Mouse (Mus musculus) forebrain, embryonic 10.5 days (tissue): ENCODE data around the gene Vcan. TPM values are rescaled to one million over a fixed set of nuclear protein-coding genes. Genes with fewer than 3 reads are reported as not detected.

Experiments used
- DNase-seq: peaks from one replicate; pipeline ENCODE4 v3.0.0-alpha.2; 2017; ENCODE audit warnings: low spot score; ENCODE audit errors: extremely low spot score
- H3K27ac ChIP-seq: fragments of 300-500 bp; sonication (generic); 2 replicates; pipeline ENCODE4 v1.5.1; 2016; ENCODE audit warnings: mild to moderate bottlenecking
- H3K27me3 ChIP-seq: fragments of 300-500 bp; sonication (generic); 2 replicates; pipeline ENCODE4 v1.6.1; 2016; ENCODE audit warnings: mild to moderate bottlenecking; ENCODE audit not compliant: poor library complexity, severe bottlenecking
- H3K36me3 ChIP-seq: fragments of 300-500 bp; sonication (generic); replicated peaks from 2 replicates; pipeline ENCODE4 v1.6.1; 2016; ENCODE audit warnings: mild to moderate bottlenecking, moderate library complexity
- H3K4me1 ChIP-seq: fragments of 300-500 bp; sonication (generic); 2 replicates; pipeline ENCODE4 v1.6.1; 2016
- H3K4me3 ChIP-seq: fragments of 300-500 bp; sonication (generic); 2 replicates; pipeline ENCODE4 v1.5.1; 2016; ENCODE audit warnings: mild to moderate bottlenecking, moderate library complexity
- H3K9me3 ChIP-seq: fragments of 300-500 bp; sonication (generic); 2 replicates; pipeline ENCODE4 v1.6.1; 2016; ENCODE audit warnings: mild to moderate bottlenecking, moderate library complexity
- WGBS: fragments of 180-500 bp; shearing (Covaris S2); methylation state at CpG from one replicate; pipeline ENCODE4 v1.1.7; 2016; 5-methylcytosine and 5-hydroxymethylcytosine counted together
- polyA plus RNA-seq: library from polyadenylated mRNA; unstranded; fragments of >200 nt; fragmentation: Nextera tagmentation; extraction: Ambion mirVana; gene quantifications from 2 replicates; pipeline ENCODE4 v1.2.1, GENCODE M21; 2016

The Vcan gene
- polyA plus RNA-seq, 1 experiment from 2014 or later, result 38.5 TPM

- H3K36me3 ChIP-seq, result no peaks in the 10 kb centered on the region
- H3K27me3 ChIP-seq, result peaks cover 10% of the 10 kb centered on the region; the same call in 1 of the 2 replicates
- no peaks in the 10 kb centered on the region for H3K9me3 ChIP-seq
- no peak for DNase-seq
- H3K4me1 ChIP-seq, result peaks cover 62% of the 10 kb centered on the region
- WGBS, result under 1% methylated on average over 15 of the region's 15 CpGs
- peak overlapping the region; percentile 95 for H3K27ac ChIP-seq
- H3K4me3 ChIP-seq, result peak overlapping the region; percentile 74
These were observed 434 bp upstream of the Vcan start for GRCm38 (mm10) chr13:89742686-89743200.

GRCm38 (mm10) chr13:89741116-89741551 is 1.2 kb downstream of the Vcan start:
- WGBS, result under 1% methylated on average over 14 of the region's 14 CpGs
- Histone ChIP-seq H3K9me3 (no peaks in the 10 kb centered on the region), H3K36me3 (no peaks in the 10 kb centered on the region), H3K27ac (peak overlapping the region; percentile 95), H3K4me3 (peak overlapping the region; percentile 74), H3K4me1 (peaks cover 61% of the 10 kb centered on the region), H3K27me3 (peaks cover 10% of the 10 kb centered on the region; the same call in 1 of the 2 replicates)
- DNase-seq, result peak; percentile 81

- Histone ChIP-seq H3K4me3 (peak overlapping the region; percentile 74), H3K4me1 (peaks cover 55% of the 10 kb centered on the region), H3K9me3 (no peaks in the 10 kb centered on the region), H3K36me3 (no peaks in the 10 kb centered on the region), H3K27me3 (peaks cover 10% of the 10 kb centered on the region; the same call in 1 of the 2 replicates), H3K27ac (peak overlapping the region; percentile 95)
- WGBS, result 0% methylated on average over 33 of the region's 33 CpGs
- DNase-seq, result peak; percentile 92
These were observed 1.8 kb downstream of the Vcan start for GRCm38 (mm10) chr13:89740243-89741115.

GRCm38 (mm10) chr13:89739696-89740242 is 2.5 kb downstream of the Vcan start:
- under 1% methylated on average over 24 of the region's 24 CpGs for WGBS
- Histone ChIP-seq H3K27me3 (peaks cover 10% of the 10 kb centered on the region; the same call in 1 of the 2 replicates), H3K4me1 (peaks cover 53% of the 10 kb centered on the region), H3K27ac (peak overlapping the region; percentile 95), H3K36me3 (no peaks in the 10 kb centered on the region), H3K4me3 (peak overlapping the region; percentile 74), H3K9me3 (no peaks in the 10 kb centered on the region)
- DNase-seq, result no peak

GRCm38 (mm10) chr13:89738776-89739695 is 3.3 kb downstream of the Vcan start:
- no peaks in the 10 kb centered on the region for H3K36me3 ChIP-seq
- WGBS, result 2% methylated on average over 31 of the region's 31 CpGs
- H3K4me1 ChIP-seq, result peaks cover 53% of the 10 kb centered on the region

GRCm38 (mm10) chr13:89738275-89738674 is 4.0 kb downstream of the Vcan start:
- H3K27me3 ChIP-seq, result 0 out of 2 replicates have a peak, but pooled peaks cover under 1% of the 10 kb centered on the region
- H3K4me3 ChIP-seq, result peak overlapping the region; percentile 74; the same call in 1 of the 2 replicates
- no peak overlapping the region for H3K27ac ChIP-seq
- DNase-seq, result no peak
- H3K9me3 ChIP-seq, result no peaks in the 10 kb centered on the region
- H3K4me1 ChIP-seq, result peaks cover 46% of the 10 kb centered on the region
- no peaks in the 10 kb centered on the region for H3K36me3 ChIP-seq
- WGBS, result 30% methylated on average over 2 of the region's 2 CpGs

More at GRCm38 (mm10) chr13:89738776-89739695, 3.3 kb downstream of the Vcan start:
- peaks cover 8% of the 10 kb centered on the region; the same call in 1 of the 2 replicates for H3K27me3 ChIP-seq
- H3K4me3 ChIP-seq, result peak overlapping the region; percentile 74
- peak overlapping the region; percentile 95 for H3K27ac ChIP-seq
- DNase-seq, result peak; percentile 78
- H3K9me3 ChIP-seq, result no peaks in the 10 kb centered on the region

- H3K36me3 ChIP-seq, result peaks cover 8% of the 10 kb centered on the region
- H3K27ac ChIP-seq, result no peak overlapping the region
- 84% methylated on average over 5 of the region's 5 CpGs for WGBS
These were observed 7.2 kb downstream of the Vcan start for GRCm38 (mm10) chr13:89735111-89735510.

GRCm38 (mm10) chr13:89726492-89726891 is 15.8 kb downstream of the Vcan start:
- no peak for DNase-seq
- 65% methylated on average over 2 of the region's 2 CpGs for WGBS

More at GRCm38 (mm10) chr13:89735111-89735510, 7.2 kb downstream of the Vcan start:
- Histone ChIP-seq H3K4me3 (no peak overlapping the region), H3K27me3 (no peaks in the 10 kb centered on the region), H3K9me3 (no peaks in the 10 kb centered on the region), H3K4me1 (peaks cover 25% of the 10 kb centered on the region)
- DNase-seq, result no peak

GRCm38 (mm10) chr13:89720497-89720896 is 21.8 kb downstream of the Vcan start:
- H3K4me3 ChIP-seq, result no peak overlapping the region
- no peaks in the 10 kb centered on the region for H3K9me3 ChIP-seq
- 74% methylated on average over 3 of the region's 3 CpGs for WGBS
- peaks cover 57% of the 10 kb centered on the region for H3K36me3 ChIP-seq
- H3K4me1 ChIP-seq, result no peaks in the 10 kb centered on the region
- no peaks in the 10 kb centered on the region for H3K27me3 ChIP-seq
- H3K27ac ChIP-seq, result no peak overlapping the region
- DNase-seq, result no peak

More at GRCm38 (mm10) chr13:89726492-89726891, 15.8 kb downstream of the Vcan start:
- Histone ChIP-seq H3K4me3 (no peak overlapping the region), H3K9me3 (no peaks in the 10 kb centered on the region), H3K36me3 (peaks cover 60% of the 10 kb centered on the region), H3K27ac (no peak overlapping the region), H3K27me3 (no peaks in the 10 kb centered on the region), H3K4me1 (no peaks in the 10 kb centered on the region)

GRCm38 (mm10) chr13:89709497-89710201 is 32.7 kb downstream of the Vcan start:
- 92% methylated on average over 4 of the region's 4 CpGs for WGBS
- Histone ChIP-seq H3K4me3 (no peak overlapping the region), H3K27me3 (no peaks in the 10 kb centered on the region), H3K36me3 (peaks cover 44% of the 10 kb centered on the region), H3K9me3 (no peaks in the 10 kb centered on the region), H3K4me1 (no peaks in the 10 kb centered on the region), H3K27ac (no peak overlapping the region)
- DNase-seq, result no peak

GRCm38 (mm10) chr13:89708151-89708927 is 34.0 kb downstream of the Vcan start:
- no peak for DNase-seq
- H3K36me3 ChIP-seq, result peaks cover 52% of the 10 kb centered on the region
- H3K4me3 ChIP-seq, result no peak overlapping the region
- WGBS, result 78% methylated on average over 7 of the region's 7 CpGs
- no peaks in the 10 kb centered on the region for H3K9me3 ChIP-seq
- no peaks in the 10 kb centered on the region for H3K4me1 ChIP-seq
- no peaks in the 10 kb centered on the region for H3K27me3 ChIP-seq
- H3K27ac ChIP-seq, result no peak overlapping the region
